Mouse (Mus musculus) hematopoietic stem cell, adult 5-6 weeks (primary cell): ENCODE results near the gene Slc4a7. TPM values are rescaled to one million over a fixed set of nuclear protein-coding genes. Genes with fewer than 3 reads are reported as not detected.
"Not testable (repeated sequence)": the region's sequence is repeated elsewhere in the genome, so short reads cannot be mapped to it uniquely, and the experiment has no call there.

Experiments used
- ATAC-seq, 2 experiments: fragments of 125-278 bp in 1 of 2; replicated peaks in 1 of 2; 2 replicates each; pipeline ENCODE4 v1.8.0; 2016 to 2017; ENCODE audit warnings: inconsistent platforms in 2 of 2, mild to moderate bottlenecking in 2 of 2, moderate number of reproducible peaks in 2 of 2, low read depth in 1 of 2, moderate TSS enrichment in 1 of 2; ENCODE audit not compliant: low FRiP score in 2 of 2, poor library complexity in 2 of 2, severe bottlenecking in 2 of 2, insufficient read depth in 1 of 2, low TSS enrichment in 1 of 2
- total RNA-seq: library from RNA; stranded (forward); fragments of 172-1452, 232-1000 nt; gene quantifications from 2 replicates; pipeline ENCODE4 v1.2.3, GENCODE M21; 2017

The Slc4a7 gene
- total RNA-seq, 1 experiment from 2014 or later: 59.7 TPM

- ATAC-seq: no peak
Measured at GRCm38 (mm10) chr14:14784223-14784622, 82.1 kb downstream of the Slc4a7 start.

DNA sequence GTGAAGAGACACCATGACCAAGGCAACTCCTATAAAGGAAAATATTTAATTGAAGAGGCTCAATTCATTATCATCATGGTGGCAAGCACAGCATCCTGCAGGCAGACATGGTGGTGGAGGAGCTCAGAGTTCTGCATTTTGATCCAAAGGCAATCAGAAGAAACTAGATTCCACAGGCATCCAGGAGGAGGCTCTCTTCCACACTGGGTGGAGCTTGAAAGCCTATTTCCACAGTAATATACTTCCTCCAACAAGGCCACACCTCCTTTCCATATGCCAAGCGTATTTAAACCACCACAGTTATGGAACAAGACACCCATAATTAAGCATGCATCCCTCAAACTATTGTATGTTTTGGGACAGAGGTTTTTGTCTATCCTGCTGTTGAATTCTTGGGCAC lies 84.9 kb downstream of the Slc4a7 start:
- no peak for ATAC-seq

GRCm38 (mm10) chr14:14789840-14790470 lies 87.9 kb downstream of the Slc4a7 start:
- no peak for ATAC-seq

- peak; percentile 47 to 55 for ATAC-seq
Measured at GRCm38 (mm10) chr14:14799861-14800260, 97.8 kb downstream of the Slc4a7 start.

- peak; percentile 59 to 66; a peak in 3 of 4 replicates for ATAC-seq
Measured at GRCm38 (mm10) chr14:14800332-14800731, 98.3 kb downstream of the Slc4a7 start.

GRCm38 (mm10) chr14:14800810-14801209 lies 98.7 kb downstream of the Slc4a7 start:
- ATAC-seq: peak; percentile 14 to 47

- not testable (repeated sequence) for ATAC-seq
Measured at GRCm38 (mm10) chr14:14803115-14803514, 101.0 kb downstream of the Slc4a7 start, which contains the start of gene Nek10. Nek10 (plus strand) TSS chr14:14803415.

DNA sequence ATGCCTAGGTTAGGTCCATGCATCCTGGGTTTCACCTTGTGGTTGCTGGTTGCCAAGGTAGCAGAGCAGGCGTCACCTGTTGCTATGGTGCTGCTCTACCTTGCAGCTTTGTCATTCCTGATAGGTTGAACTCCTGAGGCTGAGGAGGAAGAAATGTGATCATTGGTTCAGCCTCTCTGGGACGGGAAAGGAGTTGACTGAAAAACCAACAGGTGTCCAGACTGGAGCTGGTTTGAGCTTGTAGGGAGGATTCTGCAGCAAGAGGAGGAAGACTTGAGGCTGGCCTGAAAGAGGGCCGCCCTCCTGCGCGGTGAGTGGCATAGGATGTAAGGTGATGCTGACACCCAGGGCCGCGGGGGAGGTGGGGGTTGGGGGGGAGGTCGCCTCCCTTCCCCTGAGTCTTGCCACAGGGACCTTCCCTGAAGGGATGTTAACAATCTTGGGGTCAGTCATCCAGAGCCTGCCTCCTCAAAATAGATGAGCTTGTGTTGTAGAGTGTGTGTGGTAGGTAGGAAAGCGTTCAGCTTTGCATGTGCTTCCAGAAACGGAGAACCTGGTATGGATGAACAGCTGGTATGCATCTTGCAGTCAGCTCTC lies 101.9 kb downstream of the Slc4a7 start:
- ATAC-seq: no peak

GRCm38 (mm10) chr14:14804518-14805212 lies 102.6 kb downstream of the Slc4a7 start:
- peak; percentile 35 to 68; a peak in 2 of 4 replicates for ATAC-seq

DNA sequence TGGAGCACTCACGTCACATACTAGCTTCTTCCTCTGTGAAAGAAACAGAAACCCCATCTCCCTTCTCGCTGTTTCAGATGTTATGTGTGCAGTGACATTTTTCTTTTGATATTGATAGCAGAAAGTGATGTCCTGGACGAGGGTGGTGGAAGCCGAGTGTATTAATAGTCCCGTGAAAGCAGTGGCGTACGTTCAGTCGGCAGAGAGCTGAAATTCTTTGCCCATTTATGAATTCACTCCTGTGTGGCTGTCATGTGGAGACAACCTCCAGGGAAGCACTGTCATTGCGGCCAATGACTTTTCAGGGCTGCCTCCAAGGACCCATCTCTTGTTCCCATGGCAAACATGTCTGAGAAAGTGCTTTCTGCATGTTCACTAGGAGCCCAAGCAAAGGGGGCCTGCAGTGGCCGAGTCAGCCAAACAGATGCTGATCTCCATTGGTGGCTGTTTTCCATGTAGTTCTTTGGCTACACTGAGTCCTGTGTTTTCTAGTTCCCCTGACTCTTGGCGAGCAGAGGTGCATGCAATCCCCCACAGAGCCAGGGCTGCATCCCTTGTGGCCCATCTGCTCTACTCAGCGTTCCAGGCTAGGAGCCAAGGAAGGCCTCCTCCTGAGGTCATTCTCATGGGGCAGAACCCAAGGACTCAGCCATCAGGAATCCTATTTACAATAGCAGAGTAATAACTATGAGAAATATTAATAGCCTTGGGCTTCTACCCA lies 130.6 kb downstream of the Slc4a7 start:
- ATAC-seq: no peak

GRCm38 (mm10) chr14:14833498-14833897 lies 131.4 kb downstream of the Slc4a7 start:
- ATAC-seq: no peak

- ATAC-seq: peak in 1 of 2 experiments; percentile 28; a peak in 1 of 4 replicates
Measured at GRCm38 (mm10) chr14:14834266-14834665, 132.2 kb downstream of the Slc4a7 start.

- ATAC-seq: no peak
Measured at GRCm38 (mm10) chr14:14837627-14838026, 135.5 kb downstream of the Slc4a7 start.

DNA sequence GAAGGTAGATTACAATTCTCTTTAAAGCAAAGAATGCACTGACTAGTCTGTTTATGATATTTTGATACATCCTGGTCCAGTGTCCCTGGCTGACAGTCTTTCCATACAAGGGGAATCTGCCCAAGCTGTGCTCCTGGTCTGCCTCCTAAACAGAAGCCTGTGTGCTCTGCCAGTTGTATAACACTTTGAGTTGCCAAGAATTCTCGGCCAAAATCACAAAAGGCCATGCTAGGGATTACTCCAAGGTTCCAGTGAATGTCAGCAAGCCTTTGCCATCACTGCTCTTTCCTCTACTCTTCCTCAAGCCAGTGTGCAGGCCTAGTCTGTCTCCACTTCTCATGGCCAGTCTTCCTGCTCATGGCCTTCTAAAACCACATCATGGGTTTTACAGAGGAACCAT lies 136.0 kb downstream of the Slc4a7 start:
- peak in 1 of 2 experiments; percentile 40; a peak in 1 of 4 replicates for ATAC-seq

- ATAC-seq: no peak
Measured at GRCm38 (mm10) chr14:14842734-14843530, 140.9 kb downstream of the Slc4a7 start.
